Mouse (Mus musculus): ENCODE data around the gene Rpl36.

The Rpl36 gene

DNA sequence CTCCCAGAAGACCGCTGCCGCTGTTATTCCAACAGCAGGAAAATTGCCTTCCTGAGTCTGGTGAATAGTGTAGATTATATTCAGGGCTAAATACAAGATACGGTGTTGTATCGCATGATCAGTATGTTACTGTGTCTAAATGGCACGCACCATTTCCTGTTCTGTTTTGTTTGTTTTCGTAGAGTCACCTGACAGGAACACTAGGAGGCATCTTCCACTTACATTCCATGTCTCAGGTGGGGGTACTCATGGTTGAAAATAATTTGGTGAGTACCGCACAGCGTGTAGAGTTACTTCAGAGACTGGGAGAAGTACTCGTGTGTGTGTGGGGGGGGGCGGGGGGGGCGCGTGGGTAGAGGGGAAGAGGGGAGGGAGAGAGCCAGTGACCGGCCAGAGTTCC, 34.3 kb downstream of the Rpl36 start:
- no peak for DNase-seq (ENCODE audit: low read depth, low spot score)

DNA sequence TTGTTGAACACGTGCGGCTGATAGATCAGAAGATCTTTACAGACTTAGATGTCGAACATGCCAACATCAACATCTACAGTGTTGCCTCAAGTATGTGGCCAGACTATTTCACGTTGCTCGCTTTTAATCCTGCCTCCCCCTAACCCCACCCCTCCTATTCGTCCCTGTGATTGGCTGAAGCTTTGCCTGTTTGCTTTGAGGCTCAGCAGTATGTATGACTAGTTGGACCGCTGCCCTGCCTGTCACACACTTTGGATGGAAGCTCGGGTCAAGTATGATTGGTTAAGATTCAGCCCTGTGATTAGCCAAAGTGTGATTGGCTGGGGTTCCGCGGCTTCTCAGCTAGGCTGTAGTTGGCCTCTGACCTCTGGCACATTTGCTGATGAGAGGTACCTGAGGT, 38.6 kb downstream of the Rpl36 start:
- DNase-seq (ENCODE audit: low read depth, low spot score) = peak; percentile 74

DNA sequence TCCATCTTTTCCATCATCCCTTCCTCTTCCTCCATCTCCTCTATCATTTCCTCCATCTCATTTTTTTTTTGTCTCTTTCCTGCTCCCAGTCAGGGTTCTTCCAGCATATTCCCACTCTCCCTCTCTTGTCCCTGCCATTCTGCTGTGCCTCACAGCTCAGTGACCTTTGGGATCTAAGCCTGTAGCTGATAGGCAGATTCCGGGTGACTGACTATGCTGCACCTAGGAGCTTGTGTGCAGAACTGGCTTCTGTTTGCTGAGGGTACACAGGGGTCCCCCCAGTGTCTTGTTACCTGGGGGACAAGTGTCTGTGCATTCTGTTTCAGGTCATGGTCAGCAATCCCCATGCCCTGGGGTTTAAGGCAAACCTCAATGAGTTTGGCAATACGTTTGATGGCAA, 41.6 kb downstream of the Rpl36 start:
- DNase-seq (ENCODE audit: low read depth, low spot score) = no peak

DNA sequence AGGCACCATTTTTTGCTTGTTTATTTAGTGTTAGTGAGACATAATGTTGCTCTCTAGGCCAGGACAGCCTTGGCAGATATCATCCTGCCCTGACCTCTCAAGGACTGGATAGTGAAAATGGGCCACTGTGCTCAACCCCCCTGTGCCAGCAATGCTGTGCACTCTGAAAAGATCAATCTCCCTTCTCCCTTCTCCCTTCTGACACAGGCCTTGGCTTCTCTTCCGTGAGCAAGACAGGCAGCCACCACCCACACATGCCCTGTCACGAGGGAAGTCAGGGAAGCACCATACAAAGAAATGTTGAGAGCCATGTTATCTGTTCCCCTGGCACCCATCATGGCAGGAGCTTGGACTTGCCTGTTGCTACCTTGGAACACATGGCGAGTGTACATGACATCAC, 42.1 kb downstream of the Rpl36 start:
- DNase-seq (ENCODE audit: low read depth, low spot score) = no peak

DNA sequence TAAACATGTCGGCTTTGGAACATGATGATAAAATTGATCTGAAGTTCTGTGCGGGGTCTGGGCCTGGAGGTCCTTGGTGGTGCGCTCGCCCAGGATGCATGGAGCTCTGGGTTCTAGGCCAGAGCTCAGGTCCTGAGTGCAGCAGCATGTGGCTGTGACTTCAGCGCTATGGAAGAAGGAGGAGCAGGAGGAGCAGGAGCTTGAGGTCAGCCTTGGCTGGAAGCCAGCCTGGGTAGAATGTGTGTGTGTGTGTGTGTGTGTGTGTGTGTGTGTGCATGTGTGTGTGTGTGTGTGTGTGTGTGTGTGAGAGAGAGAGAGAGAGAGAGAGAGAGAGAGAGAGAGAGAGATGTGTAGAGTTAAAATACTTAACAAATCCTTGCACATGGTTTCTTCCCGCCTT, 43.0 kb downstream of the Rpl36 start:
- no peak for DNase-seq (ENCODE audit: low read depth, low spot score)

DNA sequence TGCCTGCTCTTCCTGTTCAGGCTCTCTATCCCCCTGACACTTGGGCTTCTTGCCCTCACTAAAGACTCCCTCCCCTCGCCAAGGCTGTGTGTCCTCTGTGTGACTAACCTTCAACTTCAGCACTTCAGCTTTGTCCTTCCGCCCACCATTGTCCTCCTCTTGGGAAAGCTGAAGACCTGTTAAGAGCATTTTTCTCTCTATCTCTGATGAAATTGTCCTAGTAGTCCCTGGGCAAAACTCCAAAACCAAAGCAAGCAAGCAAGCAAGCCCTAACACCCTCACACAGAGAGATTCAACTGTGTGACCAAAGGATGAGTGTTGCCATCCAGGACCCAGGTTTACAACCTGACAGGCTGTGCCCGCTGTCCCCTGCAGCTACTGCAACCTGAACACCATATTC, 50.4 kb downstream of the Rpl36 start:
- no peak for DNase-seq (ENCODE audit: low read depth, low spot score)

All from WW6 (cell line).